Mouse (Mus musculus) urinary bladder, postnatal 36 days (tissue): ENCODE results near the gene Camkmt.

ENCODE experiments used
- DNase-seq, 2 experiments: peaks; one replicate each; pipeline ENCODE4 v3.0.0; 2022; ENCODE audit warnings: low spot score in 2 of 2, mixed read lengths in 1 of 2

Camkmt gene

GRCm38 (mm10) chr17:85491491-85491890, 401.1 kb downstream of the Camkmt start:
- DNase-seq = no peak

GRCm38 (mm10) chr17:85493521-85493920, 403.2 kb downstream of the Camkmt start:
- no peak for DNase-seq

GRCm38 (mm10) chr17:85495012-85495754, 404.8 kb downstream of the Camkmt start:
- DNase-seq = no peak

GRCm38 (mm10) chr17:85495871-85496270, 405.5 kb downstream of the Camkmt start:
- no peak for DNase-seq

GRCm38 (mm10) chr17:85504888-85505287, 414.5 kb downstream of the Camkmt start:
- no peak for DNase-seq

DNA sequence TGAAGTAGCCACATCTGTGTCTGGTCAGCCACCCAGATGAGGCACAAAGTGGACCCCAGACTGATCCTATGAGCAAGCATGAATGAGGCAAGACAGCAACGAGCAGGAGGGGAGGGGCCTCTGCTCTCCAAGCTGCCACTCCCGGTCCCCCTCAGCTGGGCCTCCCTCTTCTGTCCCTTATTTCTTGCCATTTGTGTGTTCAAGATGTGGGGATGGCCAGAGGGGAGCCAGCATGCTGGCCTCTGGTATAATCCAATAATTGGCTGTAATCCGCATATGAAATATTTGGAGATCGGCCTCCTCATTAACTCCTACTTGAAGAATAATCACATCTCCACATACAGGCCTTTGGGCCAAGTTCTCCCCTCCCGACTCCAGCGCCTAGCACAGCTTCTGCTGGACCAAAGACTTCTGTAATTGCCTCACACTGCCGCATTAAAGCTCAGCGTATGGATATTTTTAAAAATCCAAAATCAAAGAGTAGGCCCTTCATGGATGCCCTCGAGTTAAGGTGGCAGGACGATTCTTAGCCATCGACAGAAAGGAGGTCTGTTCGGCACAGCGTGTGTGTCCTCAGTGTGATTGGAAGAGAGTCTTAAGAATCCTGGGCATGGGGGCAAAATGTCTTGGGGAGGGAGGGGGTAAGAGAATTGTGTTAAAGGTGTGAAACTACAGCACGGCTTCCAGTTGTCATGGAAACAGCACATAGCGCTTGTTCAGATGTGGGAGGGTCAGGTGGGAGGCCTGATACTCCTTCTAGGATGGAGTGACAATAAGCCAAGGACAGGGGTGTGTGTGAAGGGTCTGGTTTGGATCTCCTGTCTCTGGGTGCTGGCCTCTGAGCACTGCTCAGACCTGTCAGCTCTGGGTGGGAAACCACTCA, 416.1 kb downstream of the Camkmt start:
- no peak for DNase-seq

GRCm38 (mm10) chr17:85507089-85507460, 416.7 kb downstream of the Camkmt start:
- DNase-seq = no peak
